Mouse (Mus musculus): ENCODE measurements around the gene Pla2g16.
A peak's percentile ranks its signal among the peaks of the same experiment; 100 is the strongest.

Pla2g16 gene

DNA sequence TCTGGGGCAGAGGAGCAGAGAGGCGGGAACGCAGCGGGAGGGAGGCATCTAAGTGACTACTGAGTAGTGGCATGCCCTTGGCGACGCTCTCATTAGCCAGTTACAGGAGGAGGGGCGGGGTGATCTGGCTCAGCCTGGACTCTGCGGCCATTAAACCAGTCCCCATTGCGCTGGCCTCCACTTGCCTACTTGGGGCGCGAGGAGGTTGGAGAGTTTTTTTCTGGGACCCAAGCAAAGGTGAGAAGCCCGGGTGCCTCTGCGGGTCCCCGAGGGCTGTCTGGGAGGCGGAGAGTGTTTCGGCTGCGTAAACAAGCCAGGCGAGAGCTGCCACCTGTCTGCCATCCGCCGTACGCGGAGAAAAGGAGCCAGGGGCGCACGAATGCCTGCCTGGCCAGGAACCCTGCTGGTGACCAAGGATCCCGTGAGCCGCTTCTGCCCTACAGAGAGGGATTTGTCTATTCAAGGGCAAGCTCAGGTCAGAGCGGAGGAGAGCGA, at the start of gene Pla2g16:
Gene Pla2g16 (plus strand): TSS at position 132 of the 495 bp plus-strand sequence.
- DNase-seq (ENCODE audit: low spot score in 2 of 2): peak; percentile 49

DNA sequence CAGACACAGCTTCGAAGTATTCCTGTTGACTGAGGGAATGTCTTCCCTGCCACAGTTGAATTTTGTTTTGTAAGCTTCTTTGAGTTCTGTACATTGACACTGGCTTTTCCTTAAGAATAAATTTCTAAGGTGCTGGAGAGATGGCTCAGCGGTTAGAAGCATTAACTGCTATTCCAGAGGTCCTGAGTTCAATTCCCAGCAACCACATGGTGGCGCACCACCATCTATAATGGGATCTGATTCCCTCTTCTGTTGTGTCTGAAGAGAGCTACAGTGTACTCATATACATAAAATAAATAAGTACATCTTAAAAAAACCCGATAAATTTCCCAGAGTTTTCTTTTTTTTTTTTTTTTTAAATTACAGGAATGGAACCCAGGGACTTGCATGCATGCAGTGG, 49.2 kb upstream of the Pla2g16 start:
- DNase-seq (ENCODE audit: low spot score in 2 of 2): no peak

DNA sequence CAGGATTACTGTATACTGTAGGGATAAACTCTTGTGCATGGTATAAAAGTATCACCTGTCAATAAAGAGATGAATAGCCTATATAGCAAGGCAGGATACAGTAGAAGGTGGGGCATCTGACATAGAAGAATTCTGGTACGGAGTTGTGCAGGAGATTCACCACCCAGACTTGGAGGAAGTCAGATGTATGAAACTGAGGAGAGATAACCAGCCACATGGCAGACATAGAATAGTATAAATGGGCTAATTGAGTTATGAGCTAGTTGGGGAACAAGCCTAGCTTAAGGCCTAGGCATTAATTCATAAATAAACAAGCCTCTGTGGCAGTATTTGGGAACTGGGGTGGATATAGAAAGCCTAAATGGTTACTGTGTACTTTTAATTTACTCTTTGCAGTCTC, 40.8 kb upstream of the Pla2g16 start:
- no peak for DNase-seq (ENCODE audit: low spot score in 2 of 2)

DNA sequence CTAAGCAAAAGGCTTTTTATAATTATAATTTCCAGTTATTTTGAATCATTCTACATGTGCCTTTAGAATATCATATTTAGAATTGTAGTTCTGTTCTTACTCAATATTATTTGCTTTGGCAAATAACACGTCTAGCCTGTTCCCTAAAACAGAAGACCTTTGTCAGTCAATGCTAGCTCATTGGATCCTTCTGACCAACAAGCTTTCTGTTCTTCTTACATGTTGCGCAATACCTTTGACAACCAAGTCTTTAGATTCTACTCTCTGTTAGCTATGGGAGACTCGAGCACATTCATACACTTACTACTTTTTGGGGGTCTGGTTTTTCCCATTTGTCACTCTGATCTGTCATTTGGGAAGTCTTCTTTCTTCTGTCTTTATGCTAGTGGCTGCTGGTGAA, 35.6 kb upstream of the Pla2g16 start:
- no peak for DNase-seq (ENCODE audit: low spot score in 2 of 2)

DNA sequence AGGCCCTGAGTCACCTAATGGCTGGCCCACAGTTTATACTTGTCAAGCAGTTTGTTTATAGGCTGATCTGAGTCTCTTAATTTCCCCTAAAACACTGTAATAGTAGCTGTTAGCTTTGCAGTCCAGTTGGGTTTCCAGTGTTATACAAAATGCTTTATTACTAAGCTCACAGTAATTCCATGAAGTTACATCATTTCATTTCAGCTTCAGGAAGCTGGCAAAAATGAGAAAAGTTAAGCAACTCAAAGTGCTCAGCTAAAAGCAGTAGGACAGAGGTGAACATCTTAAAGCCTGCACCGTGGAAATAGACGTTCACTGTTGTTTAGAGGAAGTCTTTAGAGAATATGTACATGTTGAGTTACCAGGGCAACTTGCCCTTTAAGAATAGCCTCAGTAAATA, 34.4 kb upstream of the Pla2g16 start:
- DNase-seq (ENCODE audit: low spot score in 2 of 2): no peak

DNA sequence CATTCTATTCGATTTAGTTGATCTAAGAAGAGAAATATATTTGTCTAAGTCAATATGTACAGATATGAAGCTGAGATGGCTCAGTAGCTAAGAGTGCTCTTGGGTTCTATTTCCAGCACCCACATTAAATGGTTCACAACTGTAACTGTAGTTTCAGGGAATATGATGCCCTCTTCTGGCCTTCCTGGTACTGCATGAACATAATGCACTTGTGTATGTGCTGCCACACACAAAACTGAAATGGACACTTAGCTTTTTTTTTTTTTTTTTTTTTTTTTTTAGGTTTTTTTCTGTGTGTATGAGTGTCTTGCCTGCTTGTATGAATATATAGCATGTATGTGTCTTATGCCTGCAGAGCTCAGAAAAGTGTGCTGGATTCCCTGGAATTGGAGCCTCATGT, 34.0 kb upstream of the Pla2g16 start:
- DNase-seq (ENCODE audit: low spot score in 2 of 2): no peak

DNA sequence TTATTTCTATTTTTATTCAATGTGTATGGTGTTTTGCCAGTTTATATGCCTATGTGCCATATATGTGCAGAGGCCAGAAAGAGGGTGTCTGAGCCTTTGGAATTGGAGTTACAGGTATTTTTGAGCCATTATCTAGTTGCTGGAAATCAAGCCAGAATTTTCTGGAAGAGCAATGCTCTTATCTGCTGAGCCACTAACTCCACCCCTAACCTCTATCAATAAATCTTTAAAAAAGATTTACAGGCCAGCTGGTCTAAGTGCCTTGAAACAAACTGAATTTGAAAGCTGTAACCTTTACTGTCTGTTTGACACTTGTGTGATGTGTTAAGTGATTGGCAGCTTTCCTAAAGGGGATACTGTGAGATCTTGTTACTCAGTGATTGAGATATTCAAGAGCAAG, 33.5 kb upstream of the Pla2g16 start:
- DNase-seq (ENCODE audit: low spot score in 2 of 2): no peak

DNA sequence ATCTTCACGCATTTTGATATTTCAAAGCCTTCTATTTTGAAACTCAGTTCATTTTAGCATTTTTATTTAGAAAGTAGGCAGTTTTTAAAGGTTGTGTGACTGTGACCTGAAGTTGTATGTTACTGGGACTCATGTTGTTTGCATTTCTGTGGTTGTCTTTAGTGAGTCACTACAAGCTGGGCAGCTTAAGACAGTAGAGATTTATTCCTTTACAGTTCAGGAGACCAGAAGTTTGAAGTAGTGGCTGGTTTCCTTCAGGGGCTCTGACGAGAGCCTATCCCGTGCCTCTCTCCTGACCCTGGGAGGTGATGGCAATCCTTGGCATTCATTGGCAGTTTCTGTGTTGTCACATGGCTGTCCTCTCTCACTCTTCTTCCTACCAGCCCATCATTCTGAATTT, 32.4 kb upstream of the Pla2g16 start:
- no peak for DNase-seq (ENCODE audit: low spot score in 2 of 2)

DNA sequence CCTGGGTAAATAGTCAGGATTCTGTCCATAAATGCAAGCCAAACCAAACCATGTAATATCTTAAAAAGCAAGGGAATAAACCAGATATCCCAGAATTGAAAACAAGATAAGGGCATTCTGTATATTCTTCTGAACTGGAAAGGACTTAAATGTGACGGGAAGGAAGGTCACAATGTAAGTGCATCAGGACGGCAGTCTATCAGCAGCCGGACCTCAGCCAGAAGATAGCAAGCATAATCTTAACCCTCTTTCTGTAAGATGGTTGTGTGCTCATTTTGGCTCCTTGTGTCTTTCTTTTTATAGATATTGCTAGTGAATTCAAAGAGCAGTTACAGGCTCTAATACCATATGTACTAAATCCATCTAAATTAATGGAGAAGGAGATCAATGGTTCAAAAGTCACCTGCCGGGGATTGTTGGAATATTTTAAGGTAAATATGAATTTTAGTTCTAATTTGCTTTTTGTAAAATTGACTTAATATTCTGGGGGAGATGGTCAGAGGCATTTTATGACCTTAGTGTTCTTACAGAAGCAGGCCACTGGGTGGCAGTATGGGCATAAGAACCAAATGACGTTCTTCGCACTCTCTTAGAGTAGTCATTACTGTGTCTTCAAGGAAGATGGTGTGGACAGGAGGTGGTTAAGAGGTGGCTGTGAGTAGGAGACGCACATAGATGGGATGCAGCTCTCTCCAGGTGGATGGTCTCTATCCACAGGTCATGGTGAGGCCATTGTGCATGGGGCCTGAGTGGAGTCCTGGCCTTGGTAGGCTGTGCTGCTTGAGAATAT, 28.4 kb upstream of the Pla2g16 start:
- peak; percentile 48 to 71 for DNase-seq (ENCODE audit: low spot score in 2 of 2)

DNA sequence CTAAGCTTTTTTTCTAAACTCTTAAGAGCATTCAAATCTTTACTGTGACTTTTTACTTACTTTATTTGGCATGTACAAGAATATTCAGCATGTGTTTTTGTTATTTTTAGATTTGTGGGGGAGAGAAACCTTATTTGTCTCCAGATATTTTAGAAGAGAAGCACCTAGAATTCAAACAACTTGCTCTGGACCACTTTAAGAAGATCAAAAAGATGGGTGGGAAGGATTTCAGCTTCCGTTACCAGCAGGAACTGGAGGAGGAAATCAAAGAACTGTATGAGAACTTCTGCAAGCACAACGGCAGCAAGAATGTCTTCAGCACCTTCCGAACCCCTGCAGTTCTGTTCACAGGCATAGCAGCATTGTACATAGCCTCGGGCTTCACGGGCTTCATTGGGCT, 25.4 kb upstream of the Pla2g16 start:
- DNase-seq (ENCODE audit: low spot score in 2 of 2): no peak

DNA sequence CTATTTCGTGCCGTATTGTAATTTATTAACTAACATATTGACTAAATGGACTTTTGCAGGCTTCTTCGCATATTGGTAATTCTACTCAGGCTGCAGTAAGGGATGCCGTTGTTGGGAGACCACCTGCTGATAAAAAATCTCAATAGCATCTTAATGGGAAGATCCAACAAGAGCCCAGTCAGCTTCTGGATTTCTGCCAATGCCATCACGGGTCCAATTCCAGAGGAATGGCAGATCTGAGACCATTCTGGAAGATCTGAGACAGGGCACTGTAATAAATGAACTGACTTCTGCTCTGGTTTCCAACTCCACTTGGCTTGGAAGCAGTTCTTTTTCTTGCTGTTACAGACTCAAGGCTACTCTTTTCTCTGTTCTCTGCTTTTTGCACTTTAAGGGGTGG, 23.4 kb upstream of the Pla2g16 start:
- DNase-seq (ENCODE audit: low spot score in 2 of 2): peak; percentile 34 to 37

DNA sequence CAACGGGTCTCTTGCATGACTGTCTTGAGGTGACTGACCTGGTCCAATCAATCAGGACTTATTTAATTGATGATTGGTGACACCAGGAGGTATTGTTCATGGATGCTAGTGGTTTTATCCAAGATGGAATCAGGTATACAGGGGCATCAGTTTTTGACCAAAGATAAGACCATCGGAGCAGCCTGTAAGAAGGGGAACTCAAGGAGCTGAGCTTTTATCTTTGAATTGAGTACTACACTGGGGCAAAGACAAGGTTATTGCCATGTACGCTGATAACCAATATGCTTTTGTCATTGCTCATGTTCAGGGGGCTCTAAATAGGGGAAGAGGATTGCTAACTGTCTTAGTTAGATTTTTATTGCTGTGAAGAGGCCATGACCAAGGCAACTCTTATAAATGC, 8.3 kb upstream of the Pla2g16 start:
- DNase-seq (ENCODE audit: low spot score in 2 of 2): no peak

DNA sequence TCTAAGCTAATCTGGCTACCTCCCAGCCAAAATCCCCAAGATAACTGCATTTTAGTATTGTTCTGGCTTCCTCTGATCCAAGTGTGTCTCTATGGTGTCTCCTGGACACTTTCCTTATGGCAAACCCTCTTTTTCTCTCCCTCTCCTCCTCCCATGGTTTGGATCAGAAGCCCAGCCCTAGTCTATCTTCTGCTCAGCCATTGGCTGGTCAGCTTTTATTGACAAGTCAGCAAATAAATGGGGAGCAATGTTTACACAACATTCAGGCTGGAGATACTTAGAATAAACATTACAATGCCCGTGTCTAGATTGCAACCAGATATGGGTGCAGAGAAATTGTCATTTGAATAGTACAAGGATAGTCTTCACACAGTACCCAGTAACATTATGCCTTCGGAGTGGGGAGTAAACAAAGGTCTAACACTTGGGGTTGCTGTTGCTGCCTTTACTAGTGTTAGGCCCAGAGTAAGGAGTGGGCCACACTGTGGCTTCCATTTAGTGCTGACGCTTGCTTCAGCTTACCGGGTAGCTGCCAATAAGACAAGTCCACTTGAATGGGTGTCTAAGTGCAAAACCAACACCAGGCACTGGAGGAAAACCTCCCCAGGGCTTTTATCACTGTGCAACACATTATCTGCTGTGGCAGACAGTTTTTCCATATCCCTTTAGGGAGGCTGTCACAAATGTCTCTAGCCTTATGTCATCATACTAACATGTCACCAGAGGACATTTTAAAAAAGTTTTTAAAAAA, 5.5 kb upstream of the Pla2g16 start:
- DNase-seq (ENCODE audit: low spot score in 2 of 2): no peak

DNA sequence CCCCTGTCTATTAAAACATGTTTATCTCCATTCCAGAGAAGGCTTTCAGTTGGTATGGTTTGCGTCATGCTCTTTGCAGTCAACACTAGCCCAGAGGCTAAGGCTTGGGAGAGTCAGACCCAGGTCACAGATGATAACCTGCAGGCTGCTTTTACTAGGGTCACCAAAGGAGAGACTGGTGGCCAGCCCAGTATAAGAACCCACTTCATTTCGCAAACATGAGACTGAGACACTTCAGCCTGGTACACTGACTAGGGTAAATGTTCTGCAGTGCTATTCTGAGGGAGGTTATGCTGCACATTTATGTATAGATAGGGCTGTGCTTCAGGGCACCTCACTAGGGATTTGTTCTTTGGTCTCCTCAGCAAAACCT, 5.0 kb upstream of the Pla2g16 start:
- no peak for DNase-seq (ENCODE audit: low spot score in 2 of 2)

DNA sequence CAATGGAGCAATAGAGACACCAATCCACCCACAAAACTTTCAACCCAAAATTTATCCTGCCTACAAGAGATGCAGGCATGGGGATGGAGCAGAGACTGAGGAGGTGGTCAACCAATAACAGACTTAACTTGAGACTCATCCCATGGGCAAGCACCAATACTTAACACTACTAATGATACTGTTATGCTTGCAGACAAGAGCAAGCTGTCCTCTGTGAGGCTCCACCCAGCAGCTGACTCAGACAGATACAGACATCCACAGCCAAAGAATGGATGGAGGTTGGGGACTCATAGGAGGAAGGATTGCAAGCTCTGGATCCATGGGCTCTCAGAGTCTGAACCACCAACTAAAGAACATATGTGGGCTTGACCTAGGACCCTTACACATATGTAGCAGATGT, 3.8 kb upstream of the Pla2g16 start:
- no peak for DNase-seq (ENCODE audit: low spot score in 2 of 2)

DNA sequence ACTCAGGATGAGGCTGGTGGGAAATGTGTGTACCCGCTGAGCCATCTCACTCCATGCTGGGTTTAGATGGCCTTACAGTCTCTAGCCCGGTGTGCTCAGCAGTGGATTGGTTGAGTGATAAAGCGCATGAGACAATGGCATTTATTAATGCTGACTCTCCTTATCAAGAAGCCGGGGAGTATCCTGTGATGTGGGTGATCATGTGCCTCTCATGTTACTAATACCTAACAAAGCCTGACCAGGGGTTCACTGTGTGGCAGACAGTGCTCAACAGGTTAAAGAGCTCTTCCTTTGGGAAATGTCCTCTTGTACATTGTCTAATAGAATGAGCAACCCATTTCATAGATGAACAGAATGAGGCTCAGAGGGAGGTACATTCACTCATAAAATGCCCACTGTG, 2.4 kb upstream of the Pla2g16 start:
- no peak for DNase-seq (ENCODE audit: low spot score in 2 of 2)

DNA sequence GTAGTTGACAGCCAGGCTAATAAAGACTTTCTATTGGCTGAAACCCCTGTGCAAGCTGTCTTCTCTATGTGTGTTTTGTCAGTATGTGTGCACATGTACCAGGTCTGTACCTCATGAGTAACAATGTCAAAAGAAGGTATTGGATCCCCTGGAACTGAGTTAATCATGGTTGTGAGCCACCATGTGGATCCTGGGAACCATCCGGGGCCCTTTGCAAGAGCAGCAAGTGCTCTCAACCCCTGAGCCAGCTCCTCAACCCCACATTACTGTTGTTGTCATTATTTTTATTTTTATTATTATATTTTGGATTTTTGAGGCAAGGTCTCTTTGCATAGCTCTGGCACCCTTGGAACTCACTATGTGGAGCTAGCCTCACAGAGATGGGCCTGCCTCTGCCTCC, 618 bp upstream of the Pla2g16 start:
- no peak for DNase-seq (ENCODE audit: low spot score in 2 of 2)

DNA sequence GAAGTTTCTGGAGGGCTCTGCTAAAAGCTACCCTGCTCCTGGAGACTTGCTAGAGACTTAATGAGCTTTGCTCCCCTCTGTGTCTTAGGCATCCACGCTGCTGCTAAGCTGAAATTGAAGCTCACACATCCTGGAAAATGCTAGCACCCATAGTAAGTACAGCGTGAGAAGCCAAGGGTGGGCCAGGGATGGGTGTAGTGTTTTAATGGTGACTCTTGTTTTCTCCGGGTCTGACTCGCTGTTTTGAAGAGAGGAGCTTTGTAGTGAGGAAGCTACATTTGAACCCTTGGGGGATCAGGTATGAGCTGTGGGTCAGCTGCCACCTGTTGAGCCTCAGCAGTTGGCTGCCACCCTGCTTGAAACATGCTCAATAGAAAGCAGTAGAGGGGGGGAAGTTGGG, 585 bp downstream of the Pla2g16 start:
- no peak for DNase-seq (ENCODE audit: low spot score in 2 of 2)

DNA sequence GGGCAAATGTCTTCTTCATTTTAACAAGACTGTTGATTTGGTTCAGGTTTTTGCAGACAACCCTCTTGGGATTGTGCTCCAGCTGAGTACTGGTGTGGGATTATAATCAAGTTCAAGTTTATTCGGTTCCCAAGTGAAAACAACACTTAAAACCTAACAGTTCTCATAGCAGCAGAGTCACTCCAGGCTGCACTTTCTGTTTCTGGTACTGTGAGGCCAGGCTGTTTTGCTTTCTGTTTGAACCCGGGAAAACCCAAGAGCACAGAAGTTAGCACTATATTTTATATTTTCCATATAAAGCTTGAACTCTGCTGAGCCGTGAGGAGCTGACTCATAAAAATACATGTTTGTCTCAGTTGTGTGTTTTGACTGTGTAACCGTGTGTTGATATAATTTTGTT, 1.4 kb downstream of the Pla2g16 start:
- no peak for DNase-seq (ENCODE audit: low spot score in 2 of 2)

DNA sequence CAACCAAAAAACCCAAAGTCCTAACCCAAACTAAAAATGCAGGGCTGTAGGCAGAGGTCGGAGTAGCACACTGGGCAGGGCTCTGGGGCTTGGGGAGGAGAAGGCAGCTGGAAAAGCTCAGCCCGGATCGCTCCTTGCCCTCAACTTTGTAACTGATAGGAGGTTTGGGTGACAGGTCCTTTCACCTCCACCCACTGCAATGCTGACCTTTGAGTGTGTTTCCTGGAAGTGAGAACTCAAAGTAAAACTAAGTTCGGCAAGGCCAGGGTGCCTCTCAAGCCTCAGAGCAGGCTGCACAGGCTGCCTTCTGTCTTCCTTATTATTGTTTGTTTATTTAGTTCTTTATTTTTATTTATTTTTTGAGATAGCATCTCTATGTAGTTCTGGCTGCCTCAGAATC, 2.7 kb downstream of the Pla2g16 start:
- DNase-seq (ENCODE audit: low spot score in 2 of 2): no peak

DNA sequence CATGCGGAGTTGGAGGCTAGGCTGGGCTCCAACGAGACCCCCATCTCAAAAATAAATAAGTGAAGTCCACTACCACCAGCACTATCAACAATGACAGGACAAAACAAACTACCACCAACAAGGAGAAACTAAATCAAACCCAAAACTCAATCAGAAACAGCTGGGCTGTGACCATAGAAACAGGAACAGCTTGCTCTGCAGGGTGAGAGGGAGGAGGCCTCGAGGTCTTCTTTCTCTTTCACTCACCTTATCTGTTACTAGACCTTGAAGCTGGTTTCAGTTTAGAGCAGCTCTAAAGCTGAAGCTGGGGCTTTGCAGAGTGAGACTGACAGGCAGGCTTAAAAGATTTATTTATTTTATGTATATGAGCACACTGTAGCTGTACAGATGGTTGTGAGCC, 4.2 kb downstream of the Pla2g16 start:
- no peak for DNase-seq (ENCODE audit: low spot score in 2 of 2)

DNA sequence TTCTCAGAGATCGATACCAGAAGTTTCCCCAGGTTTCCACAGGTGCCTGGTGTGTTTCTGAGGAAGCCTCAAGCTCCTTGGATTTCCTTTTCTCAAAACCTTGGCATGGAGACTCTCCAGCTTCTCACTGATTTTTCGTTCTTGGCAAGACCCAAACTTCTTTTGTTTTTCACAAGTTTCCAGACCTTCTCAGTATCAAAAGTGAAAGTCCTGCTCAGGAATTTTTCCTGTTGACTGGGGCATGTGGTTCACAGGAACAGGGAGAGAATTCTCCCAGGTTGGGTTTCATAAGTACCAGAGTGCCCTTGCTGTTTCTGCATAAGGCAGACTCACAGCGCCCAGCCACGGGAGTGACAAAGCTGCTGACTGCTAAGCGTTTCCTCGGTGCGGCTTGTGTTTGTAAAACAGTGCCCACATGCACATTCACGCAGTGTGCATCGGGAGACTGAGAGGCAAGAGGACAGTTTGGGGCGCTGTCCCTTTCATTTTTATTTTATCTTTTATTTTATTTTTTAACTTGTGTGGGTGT, 5.4 kb downstream of the Pla2g16 start:
- DNase-seq (ENCODE audit: low spot score in 2 of 2): no peak

DNA sequence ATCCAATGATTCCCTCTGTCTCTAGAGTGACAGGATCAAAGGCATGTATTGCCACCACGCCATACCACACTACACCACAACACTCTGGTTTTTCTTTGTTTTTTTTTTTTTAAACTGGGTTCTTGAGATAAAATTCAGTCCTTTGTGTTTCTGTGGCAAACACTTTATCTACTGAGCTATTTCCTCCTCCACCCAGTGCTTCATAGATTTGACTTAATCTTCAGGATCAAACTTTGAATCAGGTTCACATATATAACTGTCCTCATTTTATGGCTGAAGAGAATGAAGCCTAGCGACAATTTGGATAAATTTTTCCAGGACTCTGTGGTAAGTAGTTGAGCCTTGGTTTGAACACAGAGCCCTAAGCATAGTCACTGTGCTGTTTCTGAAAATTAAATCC, 6.4 kb downstream of the Pla2g16 start:
- DNase-seq (ENCODE audit: low spot score in 2 of 2): no peak
